ENCODE assay signal across 9 mouse cellular contexts in genomic region chr13:40921326-40922059, GRCm38 (mm10).
DNase-seq lines count a peak whose midpoint lies in the region; ATAC-seq and TF ChIP-seq lines count a peak whose summit lies in the region.
"Had no signal": no experiment of that assay in that cellular context is flagged by ENCODE, and none has a peak within 500 bp of the region (broad histone marks: within the 10 kb centered on the region; RNA-seq: fewer than 3 reads in every experiment).

No protein-coding gene starts in this region.

- DNase-seq in kidney, adult 2 months, result peak; percentile 72
- no peak for DNase-seq in kidney, postnatal 4 days
- DNase-seq in adrenal gland, adult 2 months, result peak; percentile 87
- no peak for DNase-seq in midbrain, embryonic 10.5 days (ENCODE audit: low spot score)
- DNase-seq in layer of hippocampus, adult 9-10 months (ENCODE audit: low spot score), result no peak
- DNase-seq in spleen, postnatal 4 days (ENCODE audit: low spot score in 2 of 2), result no peak

- 50% methylated on average over 8 of the region's 8 CpGs for WGBS in kidney, adult 2 months
- WGBS in intestine, postnatal 0 days, result 45% methylated on average over 8 of the region's 8 CpGs
- 0% methylated on average over 7 of the region's 8 CpGs for WGBS in macrophage (ENCODE audit: missing documents)
- WGBS in midbrain, embryonic 10.5 days, result 83% methylated on average over 8 of the region's 8 CpGs

- no peak for TF ChIP-seq CTCF in kidney, adult 2 months (conservative IDR thresholded peaks at IDR 0.05; ENCODE audit: insufficient read depth, insufficient read length, low read depth, low read length)
- no peak for TF ChIP-seq CTCF in intestine, postnatal 0 days (IDR thresholded peaks at IDR 0.05; ENCODE audit: low read depth)

- no peak for ATAC-seq in intestine, postnatal 0 days

- H3K27ac ChIP-seq in kidney, adult 2 months (ENCODE audit: insufficient read depth, low read depth, low read length), result no peak overlapping the region
- H3K27ac ChIP-seq in intestine, postnatal 0 days (ENCODE audit: low read depth, low read length), result no peak overlapping the region
- H3K27ac ChIP-seq in macrophage, result peak overlapping the region; percentile 27
- no peak overlapping the region; the same call in 1 of the 2 replicates for H3K27ac ChIP-seq in midbrain, embryonic 10.5 days (replicated peaks)
- H3K27ac ChIP-seq: limb, embryonic 15.5 days had no signal

- H3K4me1 ChIP-seq in kidney, adult 2 months (ENCODE audit: control insufficient read depth, insufficient read depth, low read length), result peaks cover 9% of the 10 kb centered on the region
- H3K4me1 ChIP-seq in intestine, postnatal 0 days (replicated peaks; ENCODE audit: control insufficient read depth, insufficient read depth, low read length), result no peaks in the 10 kb centered on the region
- peaks cover 23% of the 10 kb centered on the region for H3K4me1 ChIP-seq in midbrain, embryonic 10.5 days

- no peak overlapping the region for H3K9ac ChIP-seq in intestine, postnatal 0 days (ENCODE audit: low read depth, low read length)
- H3K9ac ChIP-seq: limb, embryonic 15.5 days had no signal

- no peaks in the 10 kb centered on the region for H3K79me2 ChIP-seq in macrophage (ENCODE audit: inconsistent target)

- no peaks in the 10 kb centered on the region for H3K9me3 ChIP-seq in intestine, postnatal 0 days (ENCODE audit: control insufficient read depth)
- no peaks in the 10 kb centered on the region for H3K9me3 ChIP-seq in midbrain, embryonic 10.5 days (replicated peaks)
- H3K9me3 ChIP-seq: limb, embryonic 15.5 days had no signal

- H3K27me3 ChIP-seq in kidney, adult 2 months (replicated peaks; ENCODE audit: control insufficient read depth, insufficient read depth, low read length), result no peaks in the 10 kb centered on the region
- H3K27me3 ChIP-seq in intestine, postnatal 0 days (replicated peaks; ENCODE audit: control insufficient read depth, insufficient read depth, low read length), result no peaks in the 10 kb centered on the region
- H3K27me3 ChIP-seq in midbrain, embryonic 10.5 days (ENCODE audit: low read depth, poor library complexity, severe bottlenecking), result peaks cover 31% of the 10 kb centered on the region

- TF ChIP-seq POLR2A in kidney, adult 2 months (IDR thresholded peaks at IDR 0.05; ENCODE audit: low read depth, low read length), result no peak

- H3K36me3 ChIP-seq in kidney, adult 2 months (ENCODE audit: control insufficient read depth, insufficient read depth, low read length), result no peaks in the 10 kb centered on the region
- no peaks in the 10 kb centered on the region for H3K36me3 ChIP-seq in intestine, postnatal 0 days (ENCODE audit: control insufficient read depth, insufficient read depth)
- no peaks in the 10 kb centered on the region for H3K36me3 ChIP-seq in macrophage (ENCODE audit: inconsistent target)
- no peaks in the 10 kb centered on the region for H3K36me3 ChIP-seq in midbrain, embryonic 10.5 days
- H3K36me3 ChIP-seq: limb, embryonic 15.5 days had no signal

- peak overlapping the region; percentile 76 for H3K4me2 ChIP-seq in intestine, postnatal 0 days (replicated peaks; ENCODE audit: low read depth)
- H3K4me2 ChIP-seq: limb, embryonic 15.5 days had no signal

- no peak overlapping the region for H3K4me3 ChIP-seq in kidney, adult 2 months (ENCODE audit: insufficient read depth, low read depth, low read length)
- H3K4me3 ChIP-seq in intestine, postnatal 0 days (ENCODE audit: low read depth, low read length), result no peak overlapping the region
- H3K4me3 ChIP-seq in macrophage (ENCODE audit: inconsistent target), result no peak overlapping the region
- H3K4me3 ChIP-seq in midbrain, embryonic 10.5 days, result no peak overlapping the region
- H3K4me3 ChIP-seq: limb, embryonic 15.5 days had no signal

Comparison
In these comparisons a context has a peak if more than half of its experiments do, and no peak if none do; other contexts are left out.
1. DNase-seq: peak in kidney, adult 2 months (single experiment) and adrenal gland, adult 2 months (single experiment); none in kidney, postnatal 4 days (0 of 2), midbrain, embryonic 10.5 days (single experiment), layer of hippocampus, adult 9-10 months (single experiment) and spleen, postnatal 4 days (0 of 2).